Mouse (Mus musculus) brain, embryonic 14.5 days (tissue): ENCODE data around the gene Sox6. TPM values are rescaled to one million over a fixed set of nuclear protein-coding genes. Genes with fewer than 3 reads are reported as not detected.
A peak's percentile ranks its signal among the peaks of the same experiment; 100 is the strongest.

Experiments
- DNase-seq: peaks from one replicate; pipeline ENCODE4 v3.0.0-alpha.2; 2011; ENCODE audit warnings: low read depth
- CTCF ChIP-seq: fragments of 200-500 bp; IDR thresholded peaks from 2 replicates; pipeline ENCODE4 v1.5.1; 2012; ENCODE audit warnings: inconsistent platforms, mild to moderate bottlenecking, moderate library complexity, borderline replicate concordance; ENCODE audit not compliant: insufficient read depth, insufficient read length; ENCODE audit errors: extremely low read depth
- POLR2A ChIP-seq: fragments of 200-500 bp; IDR thresholded peaks from 2 replicates; pipeline ENCODE4 v1.6.1; 2012; ENCODE audit warnings: mild to moderate bottlenecking, inconsistent platforms, borderline replicate concordance; ENCODE audit not compliant: poor library complexity, insufficient read depth, insufficient read length, severe bottlenecking; ENCODE audit errors: extremely low read depth
- polyA plus RNA-seq: library from polyadenylated mRNA; depleted of rRNA; stranded (reverse); fragments of >200 nt; gene quantifications from 2 replicates; pipeline ENCODE4 v1.2.3, GENCODE M21; 2012

Sox6 gene
- polyA plus RNA-seq, 1 experiment, result 23.1 TPM

DNA sequence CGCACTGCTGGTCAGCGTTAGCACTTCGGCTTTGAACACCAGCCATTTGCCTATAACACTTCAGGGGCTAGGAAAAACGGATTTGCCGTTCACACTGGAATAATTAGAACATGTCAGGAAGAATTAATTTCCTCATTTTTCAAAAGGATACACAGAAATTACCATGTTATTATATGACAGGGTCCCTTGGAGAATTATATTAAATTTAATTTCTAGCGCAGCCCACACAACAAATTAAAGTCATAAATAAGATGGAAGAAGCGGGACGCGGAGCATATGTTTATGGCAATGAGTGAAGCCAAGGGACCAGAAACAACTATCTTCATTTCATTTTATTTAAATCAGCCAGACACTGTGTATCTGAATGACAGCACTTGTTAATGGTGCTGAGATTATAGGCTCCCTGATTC is 133.8 kb downstream of the Sox6 start:
- TF ChIP-seq POLR2A (no peak), CTCF (no peak)
- peak; percentile 77 for DNase-seq

DNA sequence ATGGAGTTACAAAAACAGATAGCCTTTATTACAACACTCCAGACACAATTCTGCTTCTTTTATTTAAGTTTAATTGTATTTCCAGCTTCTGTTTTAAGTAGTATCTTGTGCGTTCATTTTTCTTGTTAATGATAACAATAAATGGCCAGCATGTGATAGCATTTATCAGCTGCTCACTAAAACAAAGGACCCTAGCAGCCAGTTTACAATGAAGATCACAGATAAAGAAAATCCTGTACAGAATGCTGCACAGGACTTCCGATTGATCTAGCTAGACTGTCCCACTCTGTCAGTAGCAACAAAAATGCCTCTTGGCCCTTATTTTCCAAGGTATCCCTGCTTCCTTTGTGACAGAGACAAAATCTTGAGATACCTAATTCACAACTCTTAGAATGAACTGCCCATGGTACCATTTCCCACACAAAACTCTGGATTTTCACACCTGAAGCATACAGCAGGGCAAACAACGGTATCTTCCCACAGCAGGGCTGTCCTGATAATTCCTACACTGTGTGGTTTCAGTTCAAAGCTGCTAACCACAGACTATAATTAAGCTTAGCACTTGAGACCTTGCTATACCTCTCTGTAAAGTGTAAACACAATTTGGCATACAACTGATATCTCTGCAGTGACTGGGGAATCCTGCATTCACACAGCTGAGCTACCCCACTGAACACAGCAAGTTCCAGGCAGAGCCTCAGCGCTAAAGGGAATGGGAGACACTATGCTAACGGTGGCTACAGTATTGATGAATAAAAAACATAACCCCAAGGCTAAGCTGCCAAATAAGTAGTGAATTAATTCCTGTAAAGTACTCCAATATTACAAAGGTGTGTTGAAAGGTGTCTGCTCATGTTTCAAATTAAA is 134.4 kb downstream of the Sox6 start:
- DNase-seq, result no peak
- no peak for TF ChIP-seq CTCF
- no peak for TF ChIP-seq POLR2A

DNA sequence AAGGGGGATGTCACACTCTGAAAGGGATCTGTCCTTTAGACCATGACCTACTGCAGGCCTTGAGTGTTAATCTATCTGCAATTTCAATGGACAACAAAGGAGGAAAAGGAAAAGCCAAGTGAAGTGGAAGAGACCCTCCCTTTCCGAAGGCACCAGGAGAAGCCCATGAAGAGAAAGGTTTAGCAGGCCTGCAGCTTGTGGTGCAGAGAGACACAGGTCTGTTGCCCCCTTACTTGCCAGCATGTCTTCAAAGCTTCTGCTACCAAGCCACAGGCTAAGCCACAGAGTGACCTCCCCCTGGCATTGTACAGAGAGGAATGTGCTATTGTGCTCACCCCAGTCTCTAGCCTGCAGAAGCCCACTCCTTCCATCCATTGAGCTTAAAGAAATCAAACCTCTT is 135.2 kb downstream of the Sox6 start:
- TF ChIP-seq POLR2A, result no peak
- no peak for TF ChIP-seq CTCF
- DNase-seq, result peak; percentile 43

DNA sequence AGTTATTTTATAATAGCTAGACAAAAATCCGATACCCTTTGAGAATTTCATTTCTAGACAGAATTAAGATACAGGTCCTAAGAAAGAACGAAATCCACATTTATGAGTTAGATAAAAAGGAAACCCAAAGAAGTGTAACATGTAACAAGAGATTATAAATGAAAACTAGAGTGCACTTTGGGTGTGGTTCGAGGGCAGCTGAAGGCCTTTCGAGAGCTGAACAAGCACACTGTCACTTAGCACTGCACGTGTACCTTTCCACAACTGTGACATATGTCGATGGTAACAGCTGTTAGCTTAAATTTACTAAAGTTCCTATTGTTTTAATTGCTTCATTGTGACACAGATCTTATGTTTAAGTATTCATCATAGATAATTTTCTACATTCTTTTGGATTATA is 142.8 kb downstream of the Sox6 start:
- TF ChIP-seq CTCF (no peak), POLR2A (no peak)
- DNase-seq, result no peak

DNA sequence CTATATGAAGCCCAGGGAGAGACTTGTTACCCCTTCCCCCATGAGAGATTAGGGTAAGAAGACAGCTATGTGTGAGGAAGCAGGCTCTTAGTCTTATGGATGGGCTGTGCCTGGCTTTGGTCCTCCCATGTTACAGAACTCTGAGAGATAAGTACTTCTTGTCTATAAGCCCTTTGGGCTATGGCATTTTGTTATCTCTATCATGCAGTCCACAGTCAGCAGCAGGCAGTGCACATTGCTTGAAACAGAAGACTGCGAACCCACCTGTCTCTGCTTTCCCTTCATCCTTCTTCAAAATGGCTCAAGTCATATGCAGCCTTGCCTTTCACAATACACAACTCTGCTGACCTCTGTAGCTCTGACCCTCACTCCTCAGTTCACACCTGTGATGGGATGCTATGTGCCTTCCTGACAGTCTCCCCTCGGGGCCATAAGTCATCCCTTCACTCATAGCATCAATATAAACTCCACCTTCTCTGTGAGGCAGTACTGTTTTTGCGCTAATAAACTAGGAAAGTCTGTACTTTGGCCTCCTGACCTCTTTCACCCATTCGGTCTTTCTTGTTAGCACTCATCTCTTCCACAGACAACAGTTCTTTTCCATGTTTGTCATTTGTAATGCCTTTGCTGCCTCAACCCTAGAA is 143.4 kb downstream of the Sox6 start:
- DNase-seq, result no peak
- TF ChIP-seq CTCF (no peak), POLR2A (no peak)

DNA sequence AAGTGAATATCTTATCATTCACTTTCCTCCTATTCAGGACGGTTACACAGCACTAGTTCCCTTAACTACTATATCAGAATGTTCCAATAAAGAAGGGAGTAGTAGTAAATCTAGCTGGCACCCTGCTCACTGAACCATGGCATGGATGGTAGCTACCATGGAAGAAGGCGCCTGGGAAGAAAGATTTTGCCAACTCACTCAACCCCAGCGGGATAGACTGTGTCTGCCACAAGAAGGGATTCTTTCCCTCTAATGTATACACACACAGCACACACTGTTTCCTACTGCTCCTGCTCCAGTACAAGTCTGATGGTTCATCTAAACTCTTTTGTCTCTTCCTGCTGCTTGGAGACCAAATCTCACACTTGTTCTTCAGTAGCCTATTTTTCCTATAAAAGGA is 147.1 kb downstream of the Sox6 start:
- DNase-seq, result no peak
- TF ChIP-seq CTCF, result no peak
- no peak for TF ChIP-seq POLR2A

DNA sequence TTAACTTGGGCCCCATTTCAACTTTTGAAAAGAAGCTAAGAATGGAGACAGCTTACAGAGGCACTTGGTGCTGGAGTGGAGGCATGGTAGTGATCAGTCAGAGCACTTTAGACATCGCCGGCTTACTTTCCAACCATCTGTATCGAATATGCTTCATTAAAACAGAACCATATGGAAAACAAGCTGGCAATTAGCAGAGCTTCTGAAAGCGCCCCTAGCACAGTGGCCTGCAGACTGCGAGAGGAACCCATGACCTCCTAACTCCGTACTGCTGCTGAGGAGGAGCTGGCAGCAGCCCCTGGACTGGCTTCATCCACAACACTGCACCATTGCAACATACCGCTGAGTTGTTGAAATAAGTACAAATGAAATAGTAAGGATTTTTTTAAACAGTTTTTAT is 148.7 kb downstream of the Sox6 start:
- peak; percentile 83 for DNase-seq
- no peak for TF ChIP-seq POLR2A
- no peak for TF ChIP-seq CTCF

DNA sequence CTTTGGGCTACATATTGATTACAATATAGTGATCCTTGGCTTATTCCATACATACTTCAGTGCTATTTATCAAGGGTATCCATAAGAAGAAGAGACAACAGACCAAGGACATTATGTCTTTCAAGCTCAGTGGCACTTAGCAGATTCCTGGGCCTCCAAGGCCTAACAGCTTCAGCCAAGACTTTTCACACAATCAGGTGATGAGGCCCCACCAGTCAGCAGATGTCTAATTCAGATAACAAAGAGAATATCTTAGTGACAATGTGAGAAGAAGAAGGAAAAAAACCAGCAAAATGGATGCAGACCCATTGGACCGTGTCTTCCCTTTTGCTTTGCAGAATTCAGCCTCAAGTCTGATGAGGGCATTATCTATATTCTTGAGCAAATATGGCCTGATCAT is 150.0 kb downstream of the Sox6 start:
- TF ChIP-seq CTCF, result no peak
- TF ChIP-seq POLR2A, result no peak
- DNase-seq, result no peak

DNA sequence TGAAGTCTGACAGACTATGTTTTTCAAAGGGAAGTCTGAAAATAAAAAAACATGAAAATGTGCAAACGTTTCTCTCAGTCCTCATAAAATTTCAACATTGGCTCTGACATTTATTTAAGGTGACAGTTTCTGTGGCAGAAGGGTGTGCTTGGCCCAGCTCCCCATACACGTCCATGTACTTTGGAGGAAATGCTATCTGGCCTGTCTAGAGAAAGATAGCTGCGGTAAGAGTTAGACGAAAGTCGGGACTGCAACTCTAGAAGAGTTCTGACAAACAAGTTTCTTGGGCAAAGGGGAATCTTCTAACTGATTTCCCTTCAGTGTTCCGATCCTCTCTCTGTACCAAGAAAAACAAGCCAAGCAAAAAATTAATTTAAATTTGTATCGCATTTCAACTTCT is 150.5 kb downstream of the Sox6 start:
- TF ChIP-seq POLR2A (no peak), CTCF (no peak)
- no peak for DNase-seq

DNA sequence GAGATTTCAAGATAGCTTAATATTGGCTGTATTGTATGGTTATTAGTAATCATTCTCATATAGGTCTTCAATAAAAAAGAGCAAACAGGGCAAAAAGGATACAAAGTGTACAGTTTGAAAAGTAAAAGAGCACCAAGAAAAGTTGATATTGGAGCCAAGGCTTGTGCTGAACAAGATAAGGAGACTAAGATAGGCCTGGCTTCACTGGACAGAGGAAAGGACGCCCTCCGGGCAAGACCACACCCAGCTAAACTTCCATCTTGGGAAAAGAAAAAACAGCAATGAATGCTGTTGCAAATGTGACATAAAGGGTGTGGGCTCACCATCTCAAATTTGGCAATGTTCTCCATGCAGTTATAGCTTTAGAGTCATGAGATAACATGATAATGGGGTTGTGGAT is 165.7 kb downstream of the Sox6 start:
- TF ChIP-seq CTCF (no peak), POLR2A (no peak)

DNA sequence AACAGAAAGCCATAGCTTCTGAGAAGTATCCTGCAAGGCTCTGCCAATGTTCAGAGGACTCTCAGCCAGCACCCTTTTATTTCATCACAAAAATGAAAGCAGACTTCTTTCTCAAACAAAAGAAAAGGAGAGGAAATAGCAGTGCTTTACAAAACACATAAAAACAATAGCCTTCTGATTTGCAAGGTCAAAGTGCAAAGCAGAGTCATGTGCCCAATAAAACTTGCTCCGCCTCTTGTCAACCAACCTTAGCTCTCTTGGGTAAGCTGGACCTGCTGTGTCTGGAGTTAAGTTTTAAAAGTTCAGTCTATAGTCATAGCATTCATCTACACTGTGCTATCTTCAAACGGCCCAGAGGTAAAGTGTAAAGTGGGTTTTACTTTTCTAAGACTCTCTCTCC is 170.1 kb downstream of the Sox6 start:
- TF ChIP-seq POLR2A (no peak), CTCF (no peak)

More for the DNA sequence above, 165.7 kb downstream of the Sox6 start:
- no peak for DNase-seq

More for the DNA sequence above, 170.1 kb downstream of the Sox6 start:
- no peak for DNase-seq
